Mouse (Mus musculus): ENCODE data around the gene Cdk6. TPM values are rescaled to one million over a fixed set of nuclear protein-coding genes. Genes with fewer than 3 reads are reported as not detected.

Cdk6 gene
- 6.2 TPM for polyA plus RNA-seq (2014; fragmentation: Illumina TruSeq; extraction: RNeasy Lipid Tissue Mini Kit (QIAGEN cat#74804); ENCODE audit: low read depth, low replicate concordance)

GRCm38 (mm10) chr5:3341111-3341911 is at the start of gene Cdk6:
Gene Cdk6, plus strand, starts transcription at chr5:3341485.

GRCm38 (mm10) chr5:3543629-3544479 is 202.6 kb downstream of the Cdk6 start, which contains the start of gene Fam133b:
Gene Fam133b, plus strand, starts transcription at chr5:3543833.

GRCm38 (mm10) chr5:3571266-3571665 is 230.0 kb downstream of the Cdk6 start, which contains the start of gene 1700109H08Rik:
Gene 1700109H08Rik, plus strand, starts transcription at chr5:3571566.

Other genes with a start within 250 kb of the Cdk6 start
- 55.2 TPM for gene Fam133b, start 202.3 kb downstream of the Cdk6 start, polyA plus RNA-seq (2014; fragmentation: Illumina TruSeq; extraction: RNeasy Lipid Tissue Mini Kit (QIAGEN cat#74804); ENCODE audit: low read depth, low replicate concordance)
- gene 1700109H08Rik, start 230.1 kb downstream of the Cdk6 start, polyA plus RNA-seq (2014; fragmentation: Illumina TruSeq; extraction: RNeasy Lipid Tissue Mini Kit (QIAGEN cat#74804); ENCODE audit: low read depth, low replicate concordance): 2.3 TPM